Mouse (Mus musculus) hindbrain, embryonic 15.5 days (tissue): Measurements from ENCODE around the gene Dnajc15. TPM values are rescaled to one million over a fixed set of nuclear protein-coding genes. Genes with fewer than 3 reads are reported as not detected.

Experiments
- ATAC-seq: fragments of 200-750 bp; cut with Nextera tagmentation; 2 replicates; pipeline ENCODE4 v1.8.0; 2017; ENCODE audit warnings: low read depth, moderate number of reproducible peaks, moderate TSS enrichment; ENCODE audit not compliant: low FRiP score
- H3K27ac ChIP-seq: fragments of 300-500 bp; sonication (generic); replicated peaks from 2 replicates; pipeline ENCODE4 v1.5.1; 2015; ENCODE audit warnings: mild to moderate bottlenecking, inconsistent platforms
- H3K27me3 ChIP-seq: fragments of 300-500 bp; sonication (generic); 2 replicates; pipeline ENCODE4 v1.6.1; 2015; ENCODE audit warnings: control low read depth, inconsistent platforms
- H3K36me3 ChIP-seq: fragments of 300-500 bp; sonication (generic); 2 replicates; pipeline ENCODE4 v1.6.1; 2015; ENCODE audit warnings: control low read depth, inconsistent platforms
- H3K4me1 ChIP-seq: fragments of 300-500 bp; sonication (generic); replicated peaks from 2 replicates; pipeline ENCODE4 v1.6.1; 2015; ENCODE audit warnings: control low read depth, inconsistent platforms
- H3K4me2 ChIP-seq: fragments of 300-500 bp; sonication (generic); 2 replicates; pipeline ENCODE4 v1.6.1; 2015; ENCODE audit warnings: moderate library complexity, mild to moderate bottlenecking, inconsistent platforms
- H3K4me3 ChIP-seq: fragments of 300-500 bp; sonication (generic); 2 replicates; pipeline ENCODE4 v1.5.1; 2015; ENCODE audit warnings: mild to moderate bottlenecking, inconsistent platforms
- H3K9ac ChIP-seq: fragments of 300-500 bp; sonication (generic); 2 replicates; pipeline ENCODE4 v1.6.1; 2015; ENCODE audit warnings: inconsistent platforms
- H3K9me3 ChIP-seq: fragments of 300-500 bp; sonication (generic); 2 replicates; pipeline ENCODE4 v1.6.1; 2016; ENCODE audit warnings: control low read depth, inconsistent platforms
- WGBS: fragments of 180-500 bp; shearing (Covaris S2); methylation state at CpG from one replicate; pipeline ENCODE4 v1.1.7; 2015; 5-methylcytosine and 5-hydroxymethylcytosine counted together
- polyA plus RNA-seq: library from polyadenylated mRNA; unstranded; fragments of >200 nt; fragmentation: Nextera tagmentation; extraction: Ambion mirVana; gene quantifications from 2 replicates; pipeline ENCODE4 v1.2.1, GENCODE M21; 2015

Dnajc15 gene
- polyA plus RNA-seq, 1 experiment from 2014 or later = 78.4 TPM

DNA sequence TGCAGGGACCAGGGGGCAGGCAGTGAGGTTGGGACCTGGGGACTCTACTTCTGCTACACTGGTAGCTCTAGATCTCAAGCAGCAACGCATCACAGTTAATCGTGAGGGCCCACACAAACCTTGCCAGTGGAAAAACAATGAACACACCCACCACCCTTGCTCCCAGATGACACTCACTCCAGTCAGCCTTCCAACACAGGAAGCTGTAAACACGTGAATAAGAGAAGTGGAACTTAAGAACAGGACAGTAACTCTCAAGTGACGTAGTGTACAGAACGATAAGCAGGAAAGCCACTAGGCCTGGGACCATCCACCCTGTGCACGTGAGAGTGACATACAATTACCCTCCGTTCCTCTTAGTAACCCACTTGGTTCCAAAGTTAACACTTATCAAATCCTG, 25.1 kb downstream of the Dnajc15 start:
- H3K4me1 ChIP-seq = no peaks in the 10 kb centered on the region
- no peak for ATAC-seq
- no peaks in the 10 kb centered on the region for H3K27me3 ChIP-seq
- WGBS = 90% methylated on average over 7 of the region's 7 CpGs
- H3K27ac ChIP-seq = no peak overlapping the region
- no peak overlapping the region for H3K4me3 ChIP-seq
- H3K9ac ChIP-seq = no peak overlapping the region
- H3K36me3 ChIP-seq = no peaks in the 10 kb centered on the region
- H3K9me3 ChIP-seq = no peaks in the 10 kb centered on the region
- no peak overlapping the region for H3K4me2 ChIP-seq

DNA sequence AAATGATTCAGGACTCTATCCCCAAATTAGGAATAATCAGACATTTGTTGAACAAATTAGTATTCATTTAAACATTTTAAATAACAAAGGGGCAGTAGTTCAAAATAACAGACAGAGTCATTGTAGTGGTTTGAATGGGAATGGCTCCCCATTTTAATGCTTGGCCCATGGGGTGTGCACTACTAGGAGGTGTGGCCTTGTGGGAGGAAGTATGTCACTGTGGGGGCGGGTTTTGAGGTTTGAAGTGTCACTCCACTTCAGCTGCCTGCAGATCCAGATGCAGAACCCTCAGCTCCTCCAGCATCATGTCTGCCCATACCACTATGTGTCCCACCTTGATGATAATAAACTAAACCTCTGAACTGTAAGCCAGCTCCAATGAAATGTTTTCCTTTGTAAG, 26.6 kb downstream of the Dnajc15 start:
- no peaks in the 10 kb centered on the region for H3K36me3 ChIP-seq
- no peak overlapping the region for H3K9ac ChIP-seq
- no peak overlapping the region for H3K27ac ChIP-seq
- 91% methylated on average over 1 of the region's 1 CpGs for WGBS
- no peaks in the 10 kb centered on the region for H3K4me1 ChIP-seq
- no peak overlapping the region for H3K4me2 ChIP-seq
- no peaks in the 10 kb centered on the region for H3K9me3 ChIP-seq
- no peak overlapping the region for H3K4me3 ChIP-seq
- no peak for ATAC-seq
- no peaks in the 10 kb centered on the region for H3K27me3 ChIP-seq

- Histone ChIP-seq H3K4me3 (no peak overlapping the region), H3K9me3 (no peaks in the 10 kb centered on the region), H3K4me1 (no peaks in the 10 kb centered on the region), H3K36me3 (no peaks in the 10 kb centered on the region), H3K9ac (no peak overlapping the region), H3K27ac (no peak overlapping the region), H3K4me2 (no peak overlapping the region), H3K27me3 (no peaks in the 10 kb centered on the region)
- ATAC-seq = no peak
- 66% methylated on average over 4 of the region's 4 CpGs for WGBS
These were observed 28.7 kb downstream of the Dnajc15 start for GRCm38 (mm10) chr14:77846206-77846605.

DNA sequence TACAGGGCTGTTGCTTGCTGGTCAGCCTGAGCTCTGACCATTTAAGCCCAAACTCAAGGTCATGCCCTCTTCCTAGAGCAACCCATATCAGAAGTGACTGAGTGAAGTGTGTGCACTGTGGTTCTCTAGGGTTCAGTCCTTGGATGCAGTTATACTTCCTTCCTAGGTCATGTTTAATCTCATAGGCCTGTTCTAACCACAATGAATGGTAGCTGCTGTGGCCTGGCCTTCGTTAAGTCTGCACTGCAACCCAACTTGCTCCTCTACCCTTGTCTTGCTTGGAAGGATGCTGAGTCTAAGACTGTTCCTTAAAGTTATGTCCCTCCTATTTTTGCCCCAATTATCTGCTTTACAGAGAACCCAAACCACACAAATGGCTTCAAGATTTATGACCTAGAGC, 29.4 kb downstream of the Dnajc15 start:
- no peaks in the 10 kb centered on the region for H3K27me3 ChIP-seq
- H3K4me1 ChIP-seq = no peaks in the 10 kb centered on the region
- no peaks in the 10 kb centered on the region for H3K9me3 ChIP-seq
- H3K36me3 ChIP-seq = no peaks in the 10 kb centered on the region
- H3K27ac ChIP-seq = no peak overlapping the region
- no peak overlapping the region for H3K4me3 ChIP-seq
- H3K4me2 ChIP-seq = no peak overlapping the region
- no peak overlapping the region for H3K9ac ChIP-seq
- WGBS = 92% methylated on average over 1 of the region's 1 CpGs
- no peak for ATAC-seq

GRCm38 (mm10) chr14:77840574-77840973, 34.4 kb downstream of the Dnajc15 start:
- H3K4me1 ChIP-seq = no peaks in the 10 kb centered on the region

DNA sequence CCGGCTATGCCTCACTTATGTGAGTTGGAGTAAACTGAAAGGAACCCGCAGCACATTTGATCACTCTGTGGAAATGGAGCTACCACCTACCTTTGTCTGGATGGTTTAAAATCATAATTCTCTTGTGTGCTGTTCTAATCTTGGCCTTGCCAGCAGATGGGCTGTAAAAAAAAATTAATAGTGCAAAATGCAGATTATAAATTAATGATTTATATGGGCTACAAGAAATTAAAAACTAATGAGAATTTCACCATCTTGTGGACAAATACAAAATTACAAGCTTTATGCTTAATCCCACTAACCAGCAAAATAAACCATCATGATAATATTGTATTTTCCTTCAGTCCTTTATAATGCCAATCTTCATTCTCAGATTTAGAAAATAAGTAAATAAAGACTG, 34.8 kb downstream of the Dnajc15 start:
- H3K9me3 ChIP-seq = no peaks in the 10 kb centered on the region
- no peak overlapping the region for H3K27ac ChIP-seq
- no peaks in the 10 kb centered on the region for H3K36me3 ChIP-seq
- H3K4me2 ChIP-seq = no peak overlapping the region
- 72% methylated on average over 2 of the region's 2 CpGs for WGBS
- no peak overlapping the region for H3K9ac ChIP-seq
- no peaks in the 10 kb centered on the region for H3K27me3 ChIP-seq
- no peaks in the 10 kb centered on the region for H3K4me1 ChIP-seq
- H3K4me3 ChIP-seq = no peak overlapping the region
- no peak for ATAC-seq

More at GRCm38 (mm10) chr14:77840574-77840973, 34.4 kb downstream of the Dnajc15 start:
- Histone ChIP-seq H3K27ac (no peak overlapping the region), H3K4me2 (no peak overlapping the region), H3K9ac (no peak overlapping the region), H3K4me3 (no peak overlapping the region), H3K9me3 (no peaks in the 10 kb centered on the region), H3K27me3 (no peaks in the 10 kb centered on the region), H3K36me3 (no peaks in the 10 kb centered on the region)
- ATAC-seq = no peak
- WGBS = 77% methylated on average over 6 of the region's 6 CpGs

GRCm38 (mm10) chr14:77836794-77837193, 38.1 kb downstream of the Dnajc15 start:
- no peak overlapping the region for H3K4me3 ChIP-seq
- H3K4me1 ChIP-seq = no peaks in the 10 kb centered on the region
- H3K9ac ChIP-seq = no peak overlapping the region
- H3K9me3 ChIP-seq = no peaks in the 10 kb centered on the region
- WGBS = 87% methylated on average over 2 of the region's 2 CpGs
- ATAC-seq = no peak
- no peak overlapping the region for H3K27ac ChIP-seq
- H3K36me3 ChIP-seq = no peaks in the 10 kb centered on the region
- H3K27me3 ChIP-seq = no peaks in the 10 kb centered on the region
- H3K4me2 ChIP-seq = no peak overlapping the region

DNA sequence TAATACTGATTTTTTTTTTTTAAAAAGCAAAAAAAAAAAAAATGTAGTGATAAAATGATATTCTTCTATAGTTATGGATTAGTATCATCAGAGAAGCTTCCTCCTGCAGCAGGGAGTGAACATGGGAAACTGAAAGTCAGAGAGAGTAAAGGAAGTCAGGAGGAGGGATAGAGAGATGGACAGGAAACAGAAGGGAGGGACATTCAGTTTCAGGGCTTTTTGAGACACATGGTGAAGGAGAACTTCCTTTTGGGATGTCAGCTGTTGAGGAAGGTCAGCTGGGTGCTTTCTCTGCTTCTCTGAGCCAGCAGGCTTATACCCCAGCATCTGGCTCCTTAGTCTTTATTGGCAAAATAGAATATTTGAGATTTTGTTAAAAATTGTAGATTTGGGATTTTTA, 42.6 kb downstream of the Dnajc15 start:
- Histone ChIP-seq H3K27me3 (no peaks in the 10 kb centered on the region), H3K4me1 (no peaks in the 10 kb centered on the region), H3K9ac (no peak overlapping the region), H3K4me2 (no peak overlapping the region), H3K9me3 (no peaks in the 10 kb centered on the region), H3K4me3 (no peak overlapping the region), H3K36me3 (no peaks in the 10 kb centered on the region), H3K27ac (no peak overlapping the region)
- ATAC-seq = no peak

DNA sequence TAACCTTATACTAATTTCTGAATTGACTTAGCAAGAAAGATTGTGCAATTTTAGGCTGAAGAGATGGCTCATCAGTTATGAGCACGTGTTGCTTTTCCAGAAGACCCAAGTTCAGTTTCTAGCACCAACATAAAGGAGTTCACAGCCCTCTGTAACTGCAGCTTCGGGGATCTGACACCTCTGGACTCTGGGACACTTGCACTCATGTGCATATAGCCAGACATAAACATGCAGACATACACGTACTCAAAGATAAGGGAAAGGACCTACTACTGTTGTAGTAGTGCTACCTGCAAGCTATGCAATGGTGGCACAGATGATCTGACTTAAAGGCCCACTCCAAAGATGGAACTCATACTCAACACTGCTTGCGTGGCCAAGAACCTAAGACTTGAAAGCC, 43.0 kb downstream of the Dnajc15 start:
- no peaks in the 10 kb centered on the region for H3K36me3 ChIP-seq
- 97% methylated on average over 4 of the region's 4 CpGs for WGBS
- H3K9me3 ChIP-seq = no peaks in the 10 kb centered on the region
- ATAC-seq = no peak
- H3K27ac ChIP-seq = no peak overlapping the region
- no peak overlapping the region for H3K4me2 ChIP-seq
- H3K4me1 ChIP-seq = no peaks in the 10 kb centered on the region
- no peak overlapping the region for H3K9ac ChIP-seq
- no peak overlapping the region for H3K4me3 ChIP-seq
- H3K27me3 ChIP-seq = no peaks in the 10 kb centered on the region

- H3K36me3 ChIP-seq = no peaks in the 10 kb centered on the region
- H3K9me3 ChIP-seq = no peaks in the 10 kb centered on the region
- WGBS = 82% methylated on average over 4 of the region's 4 CpGs
- H3K4me2 ChIP-seq = no peak overlapping the region
- no peak overlapping the region for H3K9ac ChIP-seq
- no peak overlapping the region for H3K27ac ChIP-seq
- H3K4me3 ChIP-seq = no peak overlapping the region
- ATAC-seq = no peak
- H3K4me1 ChIP-seq = no peaks in the 10 kb centered on the region
- no peaks in the 10 kb centered on the region for H3K27me3 ChIP-seq
These were observed 45.3 kb downstream of the Dnajc15 start for GRCm38 (mm10) chr14:77829673-77830072.

GRCm38 (mm10) chr14:77825891-77826290, 49.0 kb downstream of the Dnajc15 start:
- no peak overlapping the region for H3K4me2 ChIP-seq
- WGBS = 64% methylated on average over 3 of the region's 3 CpGs
- H3K4me1 ChIP-seq = no peaks in the 10 kb centered on the region
- no peaks in the 10 kb centered on the region for H3K36me3 ChIP-seq
- H3K9ac ChIP-seq = no peak overlapping the region
- H3K4me3 ChIP-seq = no peak overlapping the region
- ATAC-seq = no peak
- no peak overlapping the region for H3K27ac ChIP-seq
- H3K9me3 ChIP-seq = no peaks in the 10 kb centered on the region
- H3K27me3 ChIP-seq = no peaks in the 10 kb centered on the region

GRCm38 (mm10) chr14:77825121-77825520, 49.8 kb downstream of the Dnajc15 start:
- no peak for ATAC-seq
- no peak overlapping the region for H3K9ac ChIP-seq
- WGBS = 95% methylated on average over 6 of the region's 6 CpGs

GRCm38 (mm10) chr14:77819841-77820240, 55.1 kb downstream of the Dnajc15 start:
- Histone ChIP-seq H3K36me3 (no peaks in the 10 kb centered on the region), H3K9ac (no peak overlapping the region), H3K4me1 (peaks cover 7% of the 10 kb centered on the region; the same call in 1 of the 2 replicates), H3K4me3 (no peak overlapping the region), H3K4me2 (no peak overlapping the region), H3K9me3 (no peaks in the 10 kb centered on the region), H3K27me3 (no peaks in the 10 kb centered on the region), H3K27ac (no peak overlapping the region)
- 89% methylated on average over 3 of the region's 3 CpGs for WGBS
- ATAC-seq = no peak

More at GRCm38 (mm10) chr14:77825121-77825520, 49.8 kb downstream of the Dnajc15 start:
- Histone ChIP-seq H3K27me3 (no peaks in the 10 kb centered on the region), H3K4me1 (no peaks in the 10 kb centered on the region), H3K27ac (no peak overlapping the region), H3K4me3 (no peak overlapping the region), H3K36me3 (no peaks in the 10 kb centered on the region), H3K9me3 (no peaks in the 10 kb centered on the region), H3K4me2 (no peak overlapping the region)
